Mouse (Mus musculus) bone marrow, adult 2 months (tissue): ENCODE data around the gene 5730522E02Rik.

ENCODE experiments used
- CTCF ChIP-seq: fragments of 200-500 bp; IDR thresholded peaks from 2 replicates; pipeline ENCODE4 v1.5.1; 2011; ENCODE audit warnings: low read length, control low read depth; ENCODE audit not compliant: control insufficient read depth, insufficient read depth
- POLR2A ChIP-seq: fragments of 200-500 bp; IDR thresholded peaks from 2 replicates; pipeline ENCODE4 v1.6.1; 2011; ENCODE audit warnings: low read depth, mild to moderate bottlenecking, control low read depth, low read length, borderline replicate concordance; ENCODE audit not compliant: control insufficient read depth

- TF ChIP-seq CTCF (no peak), POLR2A (no peak)
Observed at GRCm38 (mm10) chr11:25941504-25941903, 269.1 kb downstream of the 5730522E02Rik start.
